Mouse (Mus musculus) C2C12 (cell line): ENCODE measurements around the gene Olfr1361. TPM values are rescaled to one million over a fixed set of nuclear protein-coding genes. Genes with fewer than 3 reads are reported as not detected.
A peak's percentile ranks its signal among the peaks of the same experiment; 100 is the strongest.

ENCODE experiments used
- H3K27me3 ChIP-seq: one replicate; pipeline ENCODE4 v1.6.1; 2011; ENCODE audit not compliant: control insufficient read depth, insufficient read depth, insufficient read length
- H3K36me3 ChIP-seq: one replicate; pipeline ENCODE4 v1.6.1; 2011; ENCODE audit not compliant: control insufficient read depth, insufficient read depth
- H3K4me3 ChIP-seq: one replicate; pipeline ENCODE4 v1.5.1; 2011; ENCODE audit warnings: mild to moderate bottlenecking, control low read depth; ENCODE audit not compliant: poor library complexity, insufficient read depth, severe bottlenecking
- H3K79me2 ChIP-seq: one replicate; pipeline ENCODE4 v1.6.1; 2011; ENCODE audit not compliant: control insufficient read depth, insufficient read depth
- H3K79me3 ChIP-seq: one replicate; pipeline ENCODE4 v1.6.1; 2011; ENCODE audit warnings: low read depth, control low read depth
- H3ac ChIP-seq: one replicate; pipeline ENCODE3; 2011; ENCODE audit warnings: low read depth; ENCODE audit not compliant: control insufficient read depth, insufficient read length
- CEBPB ChIP-seq: IDR thresholded peaks from one replicate; pipeline ENCODE4 v1.6.1; 2011; ENCODE audit warnings: low read depth, mild to moderate bottlenecking, control low read depth, moderate library complexity
- CTCF ChIP-seq: IDR thresholded peaks from one replicate; pipeline ENCODE4 v1.5.1; 2011; ENCODE audit not compliant: control insufficient read depth, insufficient read depth, insufficient read length
- FOSL1 ChIP-seq: IDR thresholded peaks from one replicate; pipeline ENCODE4 v1.8.0; 2011; ENCODE audit warnings: mild to moderate bottlenecking, low read length; ENCODE audit not compliant: poor library complexity, insufficient read depth, severe bottlenecking
- MAX ChIP-seq: IDR thresholded peaks from one replicate; pipeline ENCODE4 v1.6.1; 2011; ENCODE audit warnings: mild to moderate bottlenecking, control low read depth
- MYOD1 ChIP-seq: IDR thresholded peaks from one replicate; pipeline ENCODE4 v1.6.1; 2011; ENCODE audit warnings: low read depth; ENCODE audit not compliant: control insufficient read depth, insufficient read length
- MYOG ChIP-seq: IDR thresholded peaks from one replicate; pipeline ENCODE4 v1.6.1; 2011; ENCODE audit not compliant: control insufficient read depth, insufficient read length; ENCODE audit errors: extremely low read depth
- USF1 ChIP-seq: IDR thresholded peaks from one replicate; pipeline ENCODE4 v1.6.1; 2011; ENCODE audit warnings: low read depth, mild to moderate bottlenecking, control low read depth, moderate library complexity
- long read RNA-seq, 2 experiments: library from polyadenylated mRNA; unstranded; transcript quantifications; one replicate each; pipeline ENCODE4 v2.0.0; 2019 to 2020
- polyA plus RNA-seq: library from polyadenylated mRNA; unstranded; fragments of >200 nt; fragmentation: generic; extraction: Trizol; gene quantifications from one replicate; pipeline ENCODE4 v1.2.1, GENCODE M21; 2012; ENCODE audit warnings: missing spikeins

Olfr1361 gene
- polyA plus RNA-seq, result not detected
- long read RNA-seq, experiment 1, result 0 reads
- long read RNA-seq, experiment 2, result 0 reads

- H3K4me3 ChIP-seq, result no peak within 1 kb of the TSS
- H3K79me3 ChIP-seq, result no peaks in the 10 kb centered on the region
- no peaks in the 10 kb centered on the region for H3K79me2 ChIP-seq
- H3ac ChIP-seq, result no peak within 1 kb of the TSS
- TF ChIP-seq USF1 (no peak), FOSL1 (no peak), MAX (no peak), MYOG (no peak), CEBPB (no peak), CTCF (no peak), MYOD1 (no peak)
- H3K36me3 ChIP-seq, result no peaks in the 10 kb centered on the region
- H3K27me3 ChIP-seq, result no peaks in the 10 kb centered on the region
Measured at GRCm38 (mm10) chr13:21663286-21663685, at the start of gene Olfr1361. Olfr1361 (minus strand) TSS chr13:21663386.

GRCm38 (mm10) chr13:21711698-21712097 is 48.5 kb upstream of the Olfr1361 start:
- Histone ChIP-seq H3K4me3 (no peak overlapping the region), H3K79me2 (no peaks in the 10 kb centered on the region), H3K79me3 (no peaks in the 10 kb centered on the region), H3K36me3 (no peaks in the 10 kb centered on the region), H3ac (no peak overlapping the region), H3K27me3 (no peaks in the 10 kb centered on the region)
- TF ChIP-seq MAX (no peak), CEBPB (no peak), CTCF (no peak), USF1 (no peak), FOSL1 (no peak), MYOD1 (no peak)

GRCm38 (mm10) chr13:21710821-21711525 is 47.8 kb upstream of the Olfr1361 start:
- H3K4me3 ChIP-seq, result peak overlapping the region; percentile 26
- H3K79me3 ChIP-seq, result no peaks in the 10 kb centered on the region
- no peaks in the 10 kb centered on the region for H3K27me3 ChIP-seq
- no peaks in the 10 kb centered on the region for H3K36me3 ChIP-seq
- no peaks in the 10 kb centered on the region for H3K79me2 ChIP-seq
- H3ac ChIP-seq, result peak overlapping the region; percentile 20
- no peak for TF ChIP-seq CTCF
- TF ChIP-seq MYOD1, result no peak
- no peak for TF ChIP-seq MAX
- no peak for TF ChIP-seq CEBPB
- TF ChIP-seq USF1, result no peak
- no peak for TF ChIP-seq MYOG
- TF ChIP-seq FOSL1, result no peak

- no peaks in the 10 kb centered on the region for H3K27me3 ChIP-seq
- H3K36me3 ChIP-seq, result no peaks in the 10 kb centered on the region
- H3K4me3 ChIP-seq, result peak overlapping the region; percentile 34
- no peaks in the 10 kb centered on the region for H3K79me2 ChIP-seq
- no peaks in the 10 kb centered on the region for H3K79me3 ChIP-seq
- H3ac ChIP-seq, result peak overlapping the region; percentile 68
- no peak for TF ChIP-seq MYOD1
- no peak for TF ChIP-seq MYOG
- no peak for TF ChIP-seq USF1
- TF ChIP-seq FOSL1, result no peak
- peak; percentile 60 for TF ChIP-seq CTCF
- no peak for TF ChIP-seq MAX
- TF ChIP-seq CEBPB, result no peak
Measured at GRCm38 (mm10) chr13:21710031-21710711, 47.0 kb upstream of the Olfr1361 start.

GRCm38 (mm10) chr13:21706669-21707068 is 43.5 kb upstream of the Olfr1361 start:
- Histone ChIP-seq H3K79me2 (no peaks in the 10 kb centered on the region), H3K4me3 (no peak overlapping the region), H3K79me3 (no peaks in the 10 kb centered on the region), H3ac (no peak overlapping the region), H3K36me3 (no peaks in the 10 kb centered on the region), H3K27me3 (no peaks in the 10 kb centered on the region)
- TF ChIP-seq CTCF, result no peak
- TF ChIP-seq FOSL1, result no peak
- no peak for TF ChIP-seq CEBPB
- no peak for TF ChIP-seq USF1
- TF ChIP-seq MAX, result no peak
- no peak for TF ChIP-seq MYOG
- no peak for TF ChIP-seq MYOD1
